Comparison of ENCODE assay signal across 8 mouse cellular contexts in genomic region chrX:70385962-70386351, GRCm38 (mm10). TPM values are rescaled to one million over a fixed set of nuclear protein-coding genes. Genes with fewer than 3 reads are reported as not detected.
DNase-seq lines count a peak whose midpoint lies in the region; ATAC-seq and TF ChIP-seq lines count a peak whose summit lies in the region.

No protein-coding gene starts in this region.

- peaks cover 3% of the 10 kb centered on the region; the same call in 1 of the 2 replicates for H3K36me3 ChIP-seq in kidney, embryonic 14.5 days (ENCODE audit: control insufficient read depth, insufficient read depth, low read length)
- peaks cover 21% of the 10 kb centered on the region for H3K36me3 ChIP-seq in G1E (replicated peaks)
- H3K36me3 ChIP-seq in intestine, embryonic 16.5 days (ENCODE audit: control insufficient read depth, insufficient read depth, low read length), result peaks cover 2% of the 10 kb centered on the region; the same call in 1 of the 2 replicates
- no peaks in the 10 kb centered on the region for H3K36me3 ChIP-seq in midbrain, embryonic 13.5 days

- WGBS in kidney, embryonic 14.5 days, result 21% methylated on average over 11 of the region's 11 CpGs
- 20% methylated on average over 11 of the region's 11 CpGs for WGBS in intestine, embryonic 16.5 days
- WGBS in midbrain, embryonic 13.5 days, result 19% methylated on average over 11 of the region's 11 CpGs

- peak overlapping the region; percentile 59 for H3K9ac ChIP-seq in kidney, embryonic 14.5 days (ENCODE audit: low read depth, low read length)
- peak overlapping the region; percentile 66 for H3K9ac ChIP-seq in intestine, embryonic 16.5 days (ENCODE audit: low read depth, low read length)
- peak overlapping the region; percentile 64 for H3K9ac ChIP-seq in midbrain, embryonic 13.5 days (replicated peaks)

- H3K4me2 ChIP-seq in kidney, embryonic 14.5 days (replicated peaks; ENCODE audit: low read depth, low read length), result peak overlapping the region; percentile 50
- peak overlapping the region; percentile 50 for H3K4me2 ChIP-seq in intestine, embryonic 16.5 days (ENCODE audit: low read depth, low read length)
- H3K4me2 ChIP-seq in midbrain, embryonic 13.5 days (replicated peaks), result peak overlapping the region; percentile 56

- DNase-seq in kidney, postnatal 14 days, result no peak
- no peak for DNase-seq in G1E (ENCODE audit: low spot score)
- no peak for DNase-seq in yolk sac, embryonic 10.5 days (ENCODE audit: low spot score)
- DNase-seq in cerebellum, adult 8-10 months, result no peak

- H3K27me3 ChIP-seq in kidney, embryonic 14.5 days (ENCODE audit: control insufficient read depth, insufficient read depth, low read length), result no peaks in the 10 kb centered on the region
- H3K27me3 ChIP-seq in G1E (ENCODE audit: insufficient read depth, low read length), result 0 out of 2 replicates have a peak, but pooled peaks cover 1% of the 10 kb centered on the region
- no peaks in the 10 kb centered on the region for H3K27me3 ChIP-seq in intestine, embryonic 16.5 days (replicated peaks; ENCODE audit: control insufficient read depth, insufficient read depth, low read length)
- H3K27me3 ChIP-seq in midbrain, embryonic 13.5 days, result no peaks in the 10 kb centered on the region

- H3K9me3 ChIP-seq in kidney, embryonic 14.5 days (ENCODE audit: control insufficient read depth, low read length), result no peaks in the 10 kb centered on the region
- no peaks in the 10 kb centered on the region for H3K9me3 ChIP-seq in G1E (replicated peaks)
- no peaks in the 10 kb centered on the region for H3K9me3 ChIP-seq in intestine, embryonic 16.5 days (ENCODE audit: control insufficient read depth, low read length)
- no peaks in the 10 kb centered on the region for H3K9me3 ChIP-seq in midbrain, embryonic 13.5 days

- TF ChIP-seq POLR2A in embryonic fibroblast, embryonic 13.5 days (IDR thresholded peaks at IDR 0.05; ENCODE audit: low read depth, low read length), result no peak

- peak overlapping the region; percentile 56 for H3K4me3 ChIP-seq in kidney, embryonic 14.5 days (ENCODE audit: low read length)
- peak overlapping the region; percentile 73 for H3K4me3 ChIP-seq in G1E (ENCODE audit: low read depth, low read length)
- peak overlapping the region; percentile 70 for H3K4me3 ChIP-seq in embryonic fibroblast, embryonic 13.5 days (ENCODE audit: insufficient read depth, low read length)
- H3K4me3 ChIP-seq in intestine, embryonic 16.5 days (ENCODE audit: low read length), result peak overlapping the region; percentile 58
- H3K4me3 ChIP-seq in midbrain, embryonic 13.5 days (replicated peaks), result peak overlapping the region; percentile 53

- TF ChIP-seq CTCF in G1E (IDR thresholded peaks at IDR 0.05; ENCODE audit: low read depth, low read length), result no peak
- no peak for TF ChIP-seq CTCF in embryonic fibroblast, embryonic 13.5 days (IDR thresholded peaks at IDR 0.05; ENCODE audit: borderline replicate concordance, insufficient read depth, low read length)

- ATAC-seq in kidney, embryonic 14.5 days (ENCODE audit: low FRiP score, low TSS enrichment), result peak; percentile 61
- ATAC-seq in G1E (ENCODE audit: extremely low read depth, insufficient number of reproducible peaks, low FRiP score, poor library complexity, severe bottlenecking), result no peak
- peak; percentile 63 for ATAC-seq in intestine, embryonic 16.5 days
- peak; percentile 58 for ATAC-seq in midbrain, embryonic 13.5 days

- peak overlapping the region; percentile 71; the same call in 1 of the 2 replicates for H3K27ac ChIP-seq in kidney, embryonic 14.5 days (ENCODE audit: low read depth, low read length)
- H3K27ac ChIP-seq in embryonic fibroblast, embryonic 13.5 days (ENCODE audit: insufficient read depth, low read length), result peak overlapping the region; percentile 91
- H3K27ac ChIP-seq in intestine, embryonic 16.5 days (ENCODE audit: low read length), result peak overlapping the region; percentile 82
- H3K27ac ChIP-seq in midbrain, embryonic 13.5 days, result peak overlapping the region; percentile 70; the same call in 1 of the 2 replicates

- H3K4me1 ChIP-seq in kidney, embryonic 14.5 days (ENCODE audit: control insufficient read depth, insufficient read depth, low read length), result 0 out of 2 replicates have a peak, but pooled peaks cover 4% of the 10 kb centered on the region
- peaks cover 9% of the 10 kb centered on the region for H3K4me1 ChIP-seq in G1E (ENCODE audit: insufficient read depth, low read depth, low read length)
- no peaks in the 10 kb centered on the region for H3K4me1 ChIP-seq in embryonic fibroblast, embryonic 13.5 days (ENCODE audit: control insufficient read depth, insufficient read depth, low read length)
- 0 out of 2 replicates have a peak, but pooled peaks cover 3% of the 10 kb centered on the region for H3K4me1 ChIP-seq in intestine, embryonic 16.5 days (ENCODE audit: control insufficient read depth, insufficient read depth, low read length)
- H3K4me1 ChIP-seq in midbrain, embryonic 13.5 days (replicated peaks), result peaks cover 9% of the 10 kb centered on the region

RNA-seq across cellular contexts. Expression of gene 1110012L19Rik, which starts 0.3 kb away (rescaled TPM):
- polyA plus RNA-seq in kidney, embryonic 14.5 days (2014; fragmentation: Nextera tagmentation; extraction: Ambion mirVana), result 36.1 and 39.3 TPM in 2 replicates
- total RNA-seq in G1E (2014; fragmentation: Nextera tagmentation), result 3.2 and 5.1 TPM in 2 replicates
- total RNA-seq in G1E (2017), result 30.7 and 32.2 TPM in 2 replicates
- 0.47 and 0.50 TPM in 2 replicates for polyA plus RNA-seq in G1E (2012)
- 25.0 and 30.1 TPM in 2 replicates for polyA plus RNA-seq in embryonic fibroblast, embryonic 13.5 days (2011; ENCODE audit: insufficient read length, low read depth, missing spikeins)
- polyA plus RNA-seq in intestine, embryonic 16.5 days (2015; fragmentation: Nextera tagmentation; extraction: Ambion mirVana), result 27.7 and 28.6 TPM in 2 replicates
- 33.9 and 36.2 TPM in 2 replicates for polyA plus RNA-seq in midbrain, embryonic 13.5 days (2015; fragmentation: Nextera tagmentation; extraction: Ambion mirVana)

RNA-seq across cellular contexts. Expression of gene Ids, which starts 21.1 kb away (rescaled TPM):
- polyA plus RNA-seq in kidney, embryonic 14.5 days (2014; fragmentation: Nextera tagmentation; extraction: Ambion mirVana), result 2.5 and 3.0 TPM in 2 replicates
- total RNA-seq in G1E (2014; fragmentation: Nextera tagmentation) (22.1 and 24.5 TPM in 2 replicates), G1E (2017) (8.4 and 9.8 TPM in 2 replicates)
- 1.6 and 2.1 TPM in 2 replicates for polyA plus RNA-seq in G1E (2012)
- polyA plus RNA-seq in embryonic fibroblast, embryonic 13.5 days (2011; ENCODE audit: insufficient read length, low read depth, missing spikeins), result 37.6 and 38.3 TPM in 2 replicates
- 1.9 and 2.1 TPM in 2 replicates for polyA plus RNA-seq in intestine, embryonic 16.5 days (2015; fragmentation: Nextera tagmentation; extraction: Ambion mirVana)
- 11.3 and 14.2 TPM in 2 replicates for polyA plus RNA-seq in midbrain, embryonic 13.5 days (2015; fragmentation: Nextera tagmentation; extraction: Ambion mirVana)

Comparison
In these comparisons a context has a peak if more than half of its experiments do, and no peak if none do; other contexts are left out.
1. RNA of gene 1110012L19Rik, which starts 0.3 kb away (polyA plus RNA-seq): 33.9 to 36.2 TPM in midbrain, embryonic 13.5 days, 36.1 to 39.3 TPM in kidney, embryonic 14.5 days, 25.0 to 30.1 TPM in embryonic fibroblast, embryonic 13.5 days and 27.7 to 28.6 TPM in intestine, embryonic 16.5 days; 0.47 to 0.50 TPM in G1E; every median in the first group is over 10 times any median in the second.
2. Peak in every context shown above with its lines, with median percentiles within 50 percentile points of each other: H3K27ac ChIP-seq, H3K4me2 ChIP-seq, H3K4me3 ChIP-seq and H3K9ac ChIP-seq.